Mouse (Mus musculus): ENCODE measurements around the gene Gstt1. TPM values are rescaled to one million over a fixed set of nuclear protein-coding genes. Genes with fewer than 3 reads are reported as not detected.
A peak's percentile ranks its signal among the peaks of the same experiment; 100 is the strongest.
"Not testable (repeated sequence)": the region's sequence is repeated elsewhere in the genome, so short reads cannot be mapped to it uniquely, and the experiment has no call there.

The Gstt1 gene
- polyA plus RNA-seq, 1 experiment, result 17.2 TPM

DNA sequence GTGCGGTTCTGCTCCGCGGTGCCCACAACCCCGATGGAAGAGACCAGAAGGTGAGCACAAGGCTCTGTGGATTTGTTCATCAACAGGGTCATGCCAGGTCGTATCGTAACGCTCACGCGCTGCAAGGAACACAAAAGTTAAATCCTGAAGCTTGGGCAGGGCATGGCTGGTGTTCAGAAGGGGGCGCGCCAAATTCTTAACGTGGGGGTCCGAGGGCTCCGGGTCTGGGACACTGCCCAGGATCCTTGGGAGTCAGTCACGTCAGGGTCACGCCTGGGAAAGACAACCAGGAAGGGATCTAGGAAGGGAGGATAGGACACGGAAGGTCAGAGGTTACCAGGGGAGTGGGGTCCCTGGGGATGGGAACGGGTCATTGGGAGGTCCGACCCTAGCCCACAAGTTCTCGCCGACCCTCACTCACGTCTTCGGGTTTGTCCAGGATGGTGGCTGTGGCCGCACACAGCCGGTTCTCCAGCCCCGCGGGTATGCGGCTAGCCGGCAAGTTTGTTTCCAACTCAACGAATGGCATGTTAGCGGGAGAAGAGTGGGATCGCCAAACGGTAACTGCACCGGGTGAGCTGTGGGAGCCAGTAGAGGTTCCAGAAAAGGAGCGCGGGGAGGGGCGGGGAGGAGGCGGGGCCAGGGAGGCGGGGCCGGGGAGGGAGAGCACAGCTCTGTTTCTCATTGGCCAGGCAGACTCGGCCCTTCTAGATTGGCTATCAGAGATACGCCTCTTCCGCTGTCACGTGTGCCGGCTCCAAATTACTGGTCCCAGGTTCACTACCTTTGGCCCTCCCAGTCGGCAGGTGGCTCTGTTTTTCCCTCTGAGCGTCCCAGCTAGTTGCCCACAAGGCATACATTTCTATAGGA, 25.4 kb downstream of the Gstt1 start, which contains the start of gene Ddt:
Gene Ddt, minus strand, starts transcription at position 620 of the 870 bp plus-strand sequence.
- H3K27ac ChIP-seq (ENCODE audit: insufficient read depth, low read length), result no peak within 1 kb of the TSS
- H3K4me3 ChIP-seq (ENCODE audit: insufficient read depth, low read length), result peak within 1 kb of the TSS; percentile 80
- TF ChIP-seq CTCF (IDR thresholded peaks at IDR 0.05; ENCODE audit: borderline replicate concordance, insufficient read depth, low read length) (no peak), POLR2A (IDR thresholded peaks at IDR 0.05; ENCODE audit: low read depth, low read length) (peak; percentile 94)
- no peaks in the 10 kb centered on the region for H3K4me1 ChIP-seq (ENCODE audit: control insufficient read depth, insufficient read depth, low read length)

DNA sequence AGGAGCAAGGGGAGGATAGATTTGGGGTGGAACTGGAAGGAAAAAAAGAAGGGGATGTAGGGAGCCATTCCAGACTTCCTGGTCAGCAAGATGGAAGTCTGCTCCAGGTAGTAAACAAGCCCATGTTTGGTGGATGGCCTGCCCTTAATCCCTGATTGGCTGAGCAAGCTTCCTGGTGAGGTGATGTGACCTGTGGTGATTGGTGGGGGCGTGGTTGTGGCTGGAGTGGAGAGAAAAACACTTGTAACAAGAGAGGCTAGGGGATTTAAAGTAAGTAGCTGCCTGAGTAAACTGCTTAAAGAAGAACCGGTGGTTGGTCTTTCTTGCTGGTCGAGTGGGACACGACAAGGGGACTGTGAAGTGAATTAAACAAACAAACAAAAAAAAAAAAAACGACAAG, 30.6 kb downstream of the Gstt1 start:
- H3K4me1 ChIP-seq (ENCODE audit: control insufficient read depth, insufficient read depth, low read length); H3K27ac ChIP-seq (ENCODE audit: insufficient read depth, low read length); H3K4me3 ChIP-seq (ENCODE audit: insufficient read depth, low read length): not testable (repeated sequence)

- Histone ChIP-seq H3K4me1 (ENCODE audit: control insufficient read depth, insufficient read depth, low read length) (no peaks in the 10 kb centered on the region), H3K4me3 (ENCODE audit: insufficient read depth, low read length) (no peak overlapping the region), H3K27ac (ENCODE audit: insufficient read depth, low read length) (no peak overlapping the region)
- TF ChIP-seq CTCF (IDR thresholded peaks at IDR 0.05; ENCODE audit: borderline replicate concordance, insufficient read depth, low read length), result no peak
- no peak for TF ChIP-seq POLR2A (IDR thresholded peaks at IDR 0.05; ENCODE audit: low read depth, low read length)
These were observed 31.5 kb downstream of the Gstt1 start for GRCm38 (mm10) chr10:75766856-75767255.

DNA sequence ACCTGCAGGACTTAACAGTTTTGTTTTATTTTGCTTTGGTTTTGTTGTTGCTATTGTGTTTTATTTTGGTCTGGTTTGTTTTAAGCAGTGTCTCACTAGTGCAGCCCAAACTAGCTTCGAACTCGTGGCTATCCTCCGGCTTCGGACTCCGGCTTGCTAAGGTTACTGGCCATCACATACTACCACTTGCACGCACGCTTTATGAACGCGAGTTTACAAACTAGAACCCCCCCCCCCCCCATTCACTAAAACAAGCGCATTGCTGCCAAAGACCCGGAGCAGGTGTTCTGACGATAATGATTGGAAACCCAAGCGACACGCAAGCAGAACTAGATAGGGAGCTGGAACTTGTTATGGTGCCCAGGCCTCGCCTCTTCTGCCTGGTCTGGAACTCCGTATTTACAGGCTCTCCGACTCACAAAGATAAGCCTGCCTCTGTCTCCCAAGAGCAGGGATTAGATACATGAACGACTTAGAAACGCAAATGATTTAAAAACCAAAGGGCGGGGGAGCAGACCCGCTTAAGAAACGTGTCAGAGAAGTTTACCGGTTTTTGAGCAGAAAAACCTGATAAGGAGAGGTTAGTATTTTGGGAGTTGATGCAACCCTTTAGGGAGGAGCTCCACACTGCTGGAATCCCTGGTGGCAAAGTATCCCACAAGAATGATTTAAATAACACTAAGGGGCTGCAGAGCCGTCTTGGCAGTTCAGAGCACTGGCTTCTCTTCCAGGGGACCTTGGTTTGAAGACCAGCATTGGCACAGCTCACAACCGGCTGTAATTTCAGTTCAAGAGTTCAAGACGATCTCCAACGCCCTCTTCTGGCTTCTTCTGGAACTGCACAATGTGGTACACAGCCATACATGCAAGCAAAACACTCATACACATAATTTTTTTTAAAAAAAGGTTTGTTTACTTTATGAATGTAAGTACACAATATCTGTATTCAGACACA, 33.6 kb downstream of the Gstt1 start:
- Histone ChIP-seq H3K27ac (ENCODE audit: insufficient read depth, low read length) (0 out of 2 replicates have a peak overlapping the region, but pooled peaks have one; percentile 11), H3K4me1 (ENCODE audit: control insufficient read depth, insufficient read depth, low read length) (no peaks in the 10 kb centered on the region), H3K4me3 (ENCODE audit: insufficient read depth, low read length) (peak overlapping the region; percentile 94)
- TF ChIP-seq CTCF (IDR thresholded peaks at IDR 0.05; ENCODE audit: borderline replicate concordance, insufficient read depth, low read length) (no peak), POLR2A (IDR thresholded peaks at IDR 0.05; ENCODE audit: low read depth, low read length) (0 out of 2 replicates have a peak, but pooled peaks have one; percentile 5)

GRCm38 (mm10) chr10:75763682-75764518, 34.5 kb downstream of the Gstt1 start, which contains the start of gene Cabin1:
Cabin1 (minus strand) TSS chr10:75764341.
- Histone ChIP-seq H3K27ac (ENCODE audit: insufficient read depth, low read length) (0 out of 2 replicates have a peak within 1 kb of the TSS, but pooled peaks have one; percentile 11), H3K4me1 (ENCODE audit: control insufficient read depth, insufficient read depth, low read length) (no peaks in the 10 kb centered on the region), H3K4me3 (ENCODE audit: insufficient read depth, low read length) (peak within 1 kb of the TSS; percentile 94)
- TF ChIP-seq CTCF (IDR thresholded peaks at IDR 0.05; ENCODE audit: borderline replicate concordance, insufficient read depth, low read length) (no peak), POLR2A (IDR thresholded peaks at IDR 0.05; ENCODE audit: low read depth, low read length) (peak; percentile 87)

GRCm38 (mm10) chr10:75762413-75762812, 36.0 kb downstream of the Gstt1 start:
- Histone ChIP-seq H3K27ac (ENCODE audit: insufficient read depth, low read length) (no peak overlapping the region), H3K4me1 (ENCODE audit: control insufficient read depth, insufficient read depth, low read length) (no peaks in the 10 kb centered on the region), H3K4me3 (ENCODE audit: insufficient read depth, low read length) (no peak overlapping the region)
- TF ChIP-seq POLR2A (IDR thresholded peaks at IDR 0.05; ENCODE audit: low read depth, low read length), result no peak

DNA sequence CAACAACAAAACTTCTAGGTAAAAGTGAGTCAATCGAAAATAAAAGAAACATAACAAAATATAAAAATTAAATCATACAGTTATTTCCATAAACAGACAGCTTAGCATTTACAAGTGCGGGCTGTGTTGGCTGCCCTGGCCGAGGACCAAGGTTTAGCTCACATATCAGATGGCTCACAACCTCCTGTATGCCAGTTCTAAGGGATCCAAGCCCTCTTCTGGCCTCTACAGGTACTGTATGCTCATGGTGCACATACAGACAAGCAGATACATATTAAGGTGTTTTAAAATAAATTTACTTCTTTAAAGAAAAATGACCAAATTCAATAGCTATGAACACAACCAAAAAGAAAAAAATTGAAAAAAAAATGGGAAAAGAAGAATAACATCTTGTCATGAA, 38.1 kb downstream of the Gstt1 start:
- Histone ChIP-seq H3K27ac (ENCODE audit: insufficient read depth, low read length) (no peak overlapping the region), H3K4me3 (ENCODE audit: insufficient read depth, low read length) (no peak overlapping the region), H3K4me1 (ENCODE audit: control insufficient read depth, insufficient read depth, low read length) (no peaks in the 10 kb centered on the region)
- TF ChIP-seq POLR2A (IDR thresholded peaks at IDR 0.05; ENCODE audit: low read depth, low read length) (no peak), CTCF (IDR thresholded peaks at IDR 0.05; ENCODE audit: borderline replicate concordance, insufficient read depth, low read length) (no peak)

DNA sequence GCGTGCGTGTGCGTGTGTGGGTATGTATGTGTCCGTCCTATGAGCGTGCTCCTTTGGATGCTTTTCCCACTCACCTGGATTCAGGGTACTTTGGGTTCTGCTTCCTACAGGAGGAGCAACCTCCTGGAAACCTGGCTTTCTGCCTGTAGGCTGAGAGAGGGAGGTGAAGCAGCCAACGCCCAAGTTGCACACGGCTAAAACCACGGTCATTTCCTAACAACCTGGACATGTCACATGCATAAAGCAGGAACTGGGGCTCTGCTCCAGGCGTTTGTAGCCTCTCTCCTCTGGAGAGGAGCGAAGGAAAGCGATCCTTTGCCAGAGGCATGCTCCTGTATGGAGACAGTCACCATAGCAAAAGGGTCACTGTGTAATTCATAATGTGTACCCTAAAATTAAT, 41.7 kb downstream of the Gstt1 start:
- no peak overlapping the region for H3K4me3 ChIP-seq (ENCODE audit: insufficient read depth, low read length)

DNA sequence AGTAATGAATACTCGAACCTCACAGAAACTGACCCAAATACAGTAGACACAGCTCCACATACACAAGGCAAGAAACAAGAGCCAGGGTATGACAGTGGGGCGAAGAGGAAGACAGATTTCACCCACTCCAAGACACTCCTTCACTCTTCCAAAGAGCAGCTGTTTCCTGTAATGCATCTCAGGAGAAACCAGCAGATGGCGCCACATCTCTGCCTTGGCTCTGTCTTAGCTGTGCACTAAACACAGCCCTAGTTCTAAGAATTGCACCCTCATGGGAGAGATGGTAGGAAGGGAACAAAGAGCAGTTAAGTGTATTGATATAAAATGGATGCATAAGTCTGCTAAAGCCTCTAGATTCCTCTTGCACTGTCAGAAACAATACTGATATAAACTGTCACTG, 54.4 kb downstream of the Gstt1 start:
- H3K4me1 ChIP-seq (ENCODE audit: control insufficient read depth, insufficient read depth, low read length), result no peaks in the 10 kb centered on the region
- peak; percentile 81 for TF ChIP-seq CTCF (IDR thresholded peaks at IDR 0.05; ENCODE audit: borderline replicate concordance, insufficient read depth, low read length)
- TF ChIP-seq POLR2A (IDR thresholded peaks at IDR 0.05; ENCODE audit: low read depth, low read length), result no peak
- no peak overlapping the region for H3K27ac ChIP-seq (ENCODE audit: insufficient read depth, low read length)
- no peak overlapping the region for H3K4me3 ChIP-seq (ENCODE audit: insufficient read depth, low read length)

More for the DNA sequence above, 41.7 kb downstream of the Gstt1 start:
- Histone ChIP-seq H3K4me1 (ENCODE audit: control insufficient read depth, insufficient read depth, low read length) (no peaks in the 10 kb centered on the region), H3K27ac (ENCODE audit: insufficient read depth, low read length) (no peak overlapping the region)
- TF ChIP-seq CTCF (IDR thresholded peaks at IDR 0.05; ENCODE audit: borderline replicate concordance, insufficient read depth, low read length) (no peak), POLR2A (IDR thresholded peaks at IDR 0.05; ENCODE audit: low read depth, low read length) (no peak)

All from embryonic fibroblast, embryonic 13.5 days (primary cell).